23 mouse cellular contexts compared by ENCODE assay signal in the genomic region with DNA sequence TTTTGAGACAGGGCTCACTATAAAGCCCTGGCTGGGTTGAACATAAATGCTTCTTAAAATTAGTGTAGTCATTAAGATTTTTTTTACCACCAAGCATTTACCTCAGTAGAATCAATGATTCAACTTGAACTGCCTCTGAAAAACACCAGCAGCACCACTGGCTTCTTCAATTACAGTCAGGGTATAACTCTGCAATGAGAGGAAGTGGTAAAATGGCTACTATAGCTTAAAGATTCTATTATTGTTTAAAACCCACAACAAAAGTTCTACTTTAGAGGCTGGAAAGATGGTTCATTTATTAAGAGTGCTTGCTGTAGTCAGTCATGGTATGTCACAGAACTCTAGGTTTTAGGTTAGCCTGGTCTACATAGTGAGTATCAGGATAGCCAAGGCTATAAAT.
"Had no signal": no experiment of that assay in that cellular context is flagged by ENCODE, and none has a peak within 500 bp of the region (broad histone marks: within the 10 kb centered on the region; RNA-seq: fewer than 3 reads in every experiment).

No protein-coding gene starts in this region.

- DNase-seq: gastrocnemius, adult 2 months; gastrocnemius, postnatal 10 days; gastrocnemius, postnatal 25 days; heart, adult 18-20 months; heart, postnatal 10 days; heart, postnatal 4 days; kidney, adult 18-20 months; kidney, adult 9 months; kidney, postnatal 14 days; kidney, postnatal 36 days; left cerebral cortex, postnatal 4 days had no signal

- H3K27ac ChIP-seq: gastrocnemius, adult 2 months; heart, embryonic 10.5 days; hindbrain, embryonic 10.5 days; hindbrain, embryonic 12.5 days; hindbrain, embryonic 14.5 days; intestine, embryonic 15.5 days; kidney, embryonic 15.5 days; kidney, postnatal 0 days; limb, embryonic 13.5 days; limb, embryonic 15.5 days; liver, embryonic 12.5 days; liver, embryonic 14.5 days had no signal

- H3K4me1 ChIP-seq: hindbrain, embryonic 10.5 days; hindbrain, embryonic 12.5 days had no signal

- H3K4me3 ChIP-seq: gastrocnemius, adult 2 months; heart, embryonic 10.5 days; heart, embryonic 12.5 days; hindbrain, embryonic 10.5 days; hindbrain, embryonic 12.5 days; intestine, embryonic 15.5 days; kidney, embryonic 15.5 days; limb, embryonic 13.5 days; limb, embryonic 15.5 days; liver, embryonic 12.5 days had no signal

- H3K27me3 ChIP-seq: heart, embryonic 12.5 days; hindbrain, embryonic 12.5 days; intestine, embryonic 15.5 days; kidney, embryonic 15.5 days; limb, embryonic 13.5 days; limb, embryonic 15.5 days; liver, embryonic 12.5 days had no signal
